Mouse (Mus musculus) MEL (cell line): ENCODE results near the gene Abcc6. TPM values are rescaled to one million over a fixed set of nuclear protein-coding genes. Genes with fewer than 3 reads are reported as not detected.
"Not testable (repeated sequence)": the region's sequence is repeated elsewhere in the genome, so short reads cannot be mapped to it uniquely, and the experiment has no call there.

Experiments
- DNase-seq: peaks from one replicate; pipeline ENCODE4 v3.0.0; 2011; ENCODE audit warnings: low read depth, low spot score
- H3K27ac ChIP-seq: 2 replicates; pipeline ENCODE4 v1.5.1; 2012; ENCODE audit warnings: low read depth, mild to moderate bottlenecking, control low read depth, low read length, moderate library complexity; ENCODE audit not compliant: control insufficient read depth
- H3K27me3 ChIP-seq, 2 experiments: fragments of 150-350 bp in 1 of 2; sonication (generic) in 1 of 2; 2 replicates each; pipeline ENCODE4 v1.6.1; 2012; ENCODE audit warnings: low read length in 2 of 2, mild to moderate bottlenecking in 2 of 2, improper control_type of control experiment in 1 of 2, moderate library complexity in 1 of 2; ENCODE audit not compliant: insufficient read depth in 2 of 2, control insufficient read depth in 1 of 2
- H3K36me3 ChIP-seq, 2 experiments: 2 replicates each; pipeline ENCODE4 v1.6.1; 2012 to 2014; ENCODE audit warnings: low read length in 2 of 2, improper control_type of control experiment in 1 of 2, inconsistent platforms in 1 of 2, mild to moderate bottlenecking in 1 of 2; ENCODE audit not compliant: insufficient read depth in 2 of 2, control insufficient read depth in 1 of 2
- H3K4me1 ChIP-seq, 2 experiments: fragments of 150-350 bp in 1 of 2; sonication (generic) in 1 of 2; 2 replicates each; pipeline ENCODE4 v1.6.1; 2012; ENCODE audit warnings: low read length in 2 of 2, improper control_type of control experiment in 1 of 2, mild to moderate bottlenecking in 1 of 2; ENCODE audit not compliant: insufficient read depth in 2 of 2, control insufficient read depth in 1 of 2
- H3K4me3 ChIP-seq, 2 experiments: fragments of 150-350 bp in 1 of 2; sonication (generic) in 1 of 2; 2 replicates each; pipeline ENCODE4 v1.5.1; 2012; ENCODE audit warnings: low read depth in 2 of 2, low read length in 2 of 2, mild to moderate bottlenecking in 2 of 2, moderate library complexity in 2 of 2, control low read depth in 1 of 2, improper control_type of control experiment in 1 of 2; ENCODE audit not compliant: control insufficient read depth in 1 of 2, insufficient read depth in 1 of 2
- H3K79me2 ChIP-seq: 2 replicates; pipeline ENCODE4 v1.6.1; 2012; ENCODE audit warnings: mild to moderate bottlenecking, low read length, moderate library complexity; ENCODE audit not compliant: control insufficient read depth, poor library complexity, insufficient read depth
- H3K9ac ChIP-seq: 2 replicates; pipeline ENCODE4 v1.6.1; 2012; ENCODE audit warnings: low read depth, mild to moderate bottlenecking, control low read depth, low read length, moderate library complexity; ENCODE audit not compliant: control insufficient read depth, poor library complexity, severe bottlenecking
- H3K9me3 ChIP-seq: fragments of 150-350 bp; sonication (generic); replicated peaks from 2 replicates; pipeline ENCODE4 v1.6.1; 2012; ENCODE audit warnings: mild to moderate bottlenecking, low read length, improper control_type of control experiment, moderate library complexity; ENCODE audit not compliant: insufficient read depth
- BHLHE40 ChIP-seq: IDR thresholded peaks from 2 replicates; pipeline ENCODE4 v1.6.1; 2012; ENCODE audit warnings: low read depth, mild to moderate bottlenecking, inconsistent platforms, low read length, improper control_type of control experiment, borderline replicate concordance
- CHD1 ChIP-seq: IDR thresholded peaks from 2 replicates; pipeline ENCODE4 v1.6.1; 2012; ENCODE audit warnings: low read depth, mild to moderate bottlenecking, inconsistent platforms, low read length, improper control_type of control experiment
- CTCF ChIP-seq, 3 experiments: IDR thresholded peaks in 2 of 3; conservative IDR thresholded peaks in 1 of 3; 2 replicates each; pipeline ENCODE4 v1.5.1; 2011 to 2012; ENCODE audit warnings: low read length in 3 of 3, low read depth in 2 of 3, mild to moderate bottlenecking in 2 of 3, improper control_type of control experiment in 1 of 3, inconsistent platforms in 1 of 3, mixed read lengths in 1 of 3, moderate library complexity in 1 of 3; ENCODE audit not compliant: control insufficient read depth in 1 of 3, insufficient read depth in 1 of 3, poor library complexity in 1 of 3, severe bottlenecking in 1 of 3
- EP300 ChIP-seq, 2 experiments: IDR thresholded peaks; 2 replicates each; pipeline ENCODE4 v1.6.1; 2011; ENCODE audit warnings: improper control_type of control experiment in 2 of 2, low read length in 2 of 2, low read depth in 1 of 2, mild to moderate bottlenecking in 1 of 2
- ETS1 ChIP-seq: IDR thresholded peaks from 2 replicates; pipeline ENCODE4 v1.6.1; 2012; ENCODE audit warnings: low read depth, mild to moderate bottlenecking, inconsistent platforms, low read length, improper control_type of control experiment, moderate library complexity
- GATA1 ChIP-seq: IDR thresholded peaks from 2 replicates; pipeline ENCODE4 v1.6.1; 2011; ENCODE audit warnings: low read depth, low read length, improper control_type of control experiment
- HCFC1 ChIP-seq: IDR thresholded peaks from 2 replicates; pipeline ENCODE4 v1.6.1; 2012; ENCODE audit warnings: low read depth, mild to moderate bottlenecking, inconsistent platforms, low read length, improper control_type of control experiment, moderate library complexity
- KAT2A ChIP-seq: conservative IDR thresholded peaks from 2 replicates; pipeline ENCODE4 v1.6.1; 2012; ENCODE audit warnings: low read depth, low read length, improper control_type of control experiment, inconsistent platforms
- MAFK ChIP-seq: IDR thresholded peaks from 2 replicates; pipeline ENCODE4 v1.6.1; 2011; ENCODE audit warnings: low read depth, mild to moderate bottlenecking, low read length, improper control_type of control experiment, borderline replicate concordance
- MAX ChIP-seq: IDR thresholded peaks from 2 replicates; pipeline ENCODE4 v1.6.1; 2011; ENCODE audit warnings: low read length, improper control_type of control experiment
- MXI1 ChIP-seq: IDR thresholded peaks from 2 replicates; pipeline ENCODE4 v1.6.1; 2011; ENCODE audit warnings: mild to moderate bottlenecking, low read depth, low read length, improper control_type of control experiment
- MYB ChIP-seq: IDR thresholded peaks from 2 replicates; pipeline ENCODE4 v1.6.1; 2011; ENCODE audit warnings: mild to moderate bottlenecking, low read depth, low read length, improper control_type of control experiment
- MYC ChIP-seq: IDR thresholded peaks from 2 replicates; pipeline ENCODE4 v1.6.1; 2011; ENCODE audit warnings: low read depth, mild to moderate bottlenecking, low read length, improper control_type of control experiment, moderate library complexity
- POLR2A ChIP-seq, 2 experiments: IDR thresholded peaks; 2 replicates each; pipeline ENCODE4 v1.6.1; 2011 to 2012; ENCODE audit warnings: low read length in 2 of 2, mild to moderate bottlenecking in 2 of 2, control low read depth in 1 of 2, improper control_type of control experiment in 1 of 2, low read depth in 1 of 2, moderate library complexity in 1 of 2; ENCODE audit not compliant: control insufficient read depth in 1 of 2, insufficient read depth in 1 of 2, poor library complexity in 1 of 2
- POLR2AphosphoS2 ChIP-seq: IDR thresholded peaks from 2 replicates; pipeline ENCODE4 v1.6.1; 2011; ENCODE audit warnings: low read length, improper control_type of control experiment
- RAD21 ChIP-seq: IDR thresholded peaks from 2 replicates; pipeline ENCODE4 v1.6.1; 2011; ENCODE audit warnings: mild to moderate bottlenecking, low read depth, low read length, improper control_type of control experiment
- RCOR1 ChIP-seq: IDR thresholded peaks from 2 replicates; pipeline ENCODE4 v1.6.1; 2012; ENCODE audit warnings: low read depth, mild to moderate bottlenecking, inconsistent platforms, low read length, improper control_type of control experiment
- SIN3A ChIP-seq: IDR thresholded peaks from 2 replicates; pipeline ENCODE4 v1.6.1; 2012; ENCODE audit warnings: low read length, improper control_type of control experiment, inconsistent platforms
- SMC3 ChIP-seq: IDR thresholded peaks from 2 replicates; pipeline ENCODE4 v1.6.1; 2011; ENCODE audit warnings: low read depth, low read length, improper control_type of control experiment
- UBTF ChIP-seq: IDR thresholded peaks from 2 replicates; pipeline ENCODE4 v1.6.1; 2012; ENCODE audit warnings: low read depth, mild to moderate bottlenecking, inconsistent platforms, low read length, improper control_type of control experiment, moderate library complexity, borderline replicate concordance; ENCODE audit not compliant: insufficient read depth
- ZC3H11A ChIP-seq: IDR thresholded peaks from 2 replicates; pipeline ENCODE4 v1.6.1; 2012; ENCODE audit warnings: low read depth, mild to moderate bottlenecking, inconsistent platforms, low read length, improper control_type of control experiment
- ZKSCAN1 ChIP-seq: IDR thresholded peaks from 2 replicates; pipeline ENCODE4 v1.6.1; 2012; ENCODE audit warnings: low read depth, mild to moderate bottlenecking, inconsistent platforms, low read length, improper control_type of control experiment, moderate library complexity
- ZMIZ1 ChIP-seq: IDR thresholded peaks from 2 replicates; pipeline ENCODE4 v1.6.1; 2012; ENCODE audit warnings: low read depth, mild to moderate bottlenecking, inconsistent platforms, low read length, improper control_type of control experiment, moderate library complexity
- polyA plus RNA-seq, 2 experiments: library from polyadenylated mRNA; stranded (reverse) in 1 of 2; unstranded in 1 of 2; fragments of >175 nt in 1 of 2; fragments of >200 nt in 1 of 2; gene quantifications; 2 replicates each; pipeline versions ENCODE4 v1.2.1 to v1.2.4; 2012; ENCODE audit warnings: low replicate concordance in 2 of 2, low read depth in 1 of 2; ENCODE audit not compliant: insufficient read length in 2 of 2, insufficient read depth in 1 of 2, missing spikeins in 1 of 2
- total RNA-seq: library from RNA; depleted of rRNA; stranded (reverse); fragments of 300-350 nt; gene quantifications from 2 replicates; pipeline ENCODE4 v1.2.3, GENCODE M21; 2012

The Abcc6 gene
- total and polyA plus RNA-seq, 3 experiments, result 0.04 to 0.12 TPM; not detected in 1

GRCm38 (mm10) chr7:45956611-45957010 is 73.5 kb downstream of the Abcc6 start (continued):
- TF ChIP-seq EP300 (IDR thresholded peaks at IDR 0.05; ENCODE audit: low read depth in 1 of 2, low read length in 2 of 2) (no peak), BHLHE40 (no peak), SIN3A (peak; percentile 90), POLR2AphosphoS2 (no peak), MXI1 (peak; percentile 65), KAT2A (no peak), POLR2A (IDR thresholded peaks at IDR 0.05; ENCODE audit: control insufficient read depth in 1 of 2, insufficient read depth in 1 of 2, low read depth in 1 of 2, low read length in 2 of 2, poor library complexity in 1 of 2) (no peak), ZMIZ1 (no peak), CHD1 (no peak), UBTF (no peak), MYB (no peak), ZC3H11A (no peak), ZKSCAN1 (no peak), MAX (no peak)

- no peaks in the 10 kb centered on the region for H3K36me3 ChIP-seq
- no peaks in the 10 kb centered on the region for H3K4me1 ChIP-seq
These were observed 81.0 kb downstream of the Abcc6 start for GRCm38 (mm10) chr7:45949061-45949460.

GRCm38 (mm10) chr7:45943280-45943679 is 86.8 kb downstream of the Abcc6 start:
- H3K36me3 ChIP-seq, H3K9me3 ChIP-seq, H3K79me2 ChIP-seq, H3K27ac ChIP-seq, H3K9ac ChIP-seq, H3K27me3 ChIP-seq, H3K4me3 ChIP-seq, H3K4me1 ChIP-seq: not testable (repeated sequence)
- TF ChIP-seq SMC3 (peak; percentile 60), RAD21 (peak; percentile 42), CTCF (IDR thresholded peaks at IDR 0.05 in 2 of 3, conservative IDR thresholded peaks at IDR 0.05 in 1 of 3; ENCODE audit: control insufficient read depth in 1 of 3, insufficient read depth in 1 of 3, low read depth in 2 of 3, low read length in 3 of 3, poor library complexity in 1 of 3, severe bottlenecking in 1 of 3) (peak; percentile 42 to 51 (median 51)), ZC3H11A (peak; percentile 28; the same call in 1 of the 2 replicates)
- DNase-seq, result peak; percentile 28

More at GRCm38 (mm10) chr7:45949061-45949460, 81.0 kb downstream of the Abcc6 start:
- H3K9me3 ChIP-seq, result no peaks in the 10 kb centered on the region
- H3K27me3 ChIP-seq, result peaks cover 2 to 6% of the 10 kb centered on the region in 2 experiments
- H3K4me3 ChIP-seq, result no peak overlapping the region
- DNase-seq, result no peak
- H3K9ac ChIP-seq, result no peak overlapping the region
- H3K27ac ChIP-seq, result no peak overlapping the region
- H3K79me2 ChIP-seq, result no peaks in the 10 kb centered on the region
- TF ChIP-seq ETS1, result no peak
- no peak for TF ChIP-seq HCFC1
- TF ChIP-seq MAFK, result no peak
- TF ChIP-seq RCOR1, result no peak
- TF ChIP-seq MYC, result no peak
- no peak for TF ChIP-seq MAX
- TF ChIP-seq POLR2A (IDR thresholded peaks at IDR 0.05; ENCODE audit: control insufficient read depth in 1 of 2, insufficient read depth in 1 of 2, low read depth in 1 of 2, low read length in 2 of 2, poor library complexity in 1 of 2), result no peak
- TF ChIP-seq GATA1, result no peak
